Mouse (Mus musculus): Measurements from ENCODE around the gene Retreg1. TPM values are rescaled to one million over a fixed set of nuclear protein-coding genes. Genes with fewer than 3 reads are reported as not detected.
"Not testable (repeated sequence)": the region's sequence is repeated elsewhere in the genome, so short reads cannot be mapped to it uniquely, and the experiment has no call there.

Gene Retreg1
- polyA plus RNA-seq, 1 experiment from 2014 or later = 6.8 TPM

DNA sequence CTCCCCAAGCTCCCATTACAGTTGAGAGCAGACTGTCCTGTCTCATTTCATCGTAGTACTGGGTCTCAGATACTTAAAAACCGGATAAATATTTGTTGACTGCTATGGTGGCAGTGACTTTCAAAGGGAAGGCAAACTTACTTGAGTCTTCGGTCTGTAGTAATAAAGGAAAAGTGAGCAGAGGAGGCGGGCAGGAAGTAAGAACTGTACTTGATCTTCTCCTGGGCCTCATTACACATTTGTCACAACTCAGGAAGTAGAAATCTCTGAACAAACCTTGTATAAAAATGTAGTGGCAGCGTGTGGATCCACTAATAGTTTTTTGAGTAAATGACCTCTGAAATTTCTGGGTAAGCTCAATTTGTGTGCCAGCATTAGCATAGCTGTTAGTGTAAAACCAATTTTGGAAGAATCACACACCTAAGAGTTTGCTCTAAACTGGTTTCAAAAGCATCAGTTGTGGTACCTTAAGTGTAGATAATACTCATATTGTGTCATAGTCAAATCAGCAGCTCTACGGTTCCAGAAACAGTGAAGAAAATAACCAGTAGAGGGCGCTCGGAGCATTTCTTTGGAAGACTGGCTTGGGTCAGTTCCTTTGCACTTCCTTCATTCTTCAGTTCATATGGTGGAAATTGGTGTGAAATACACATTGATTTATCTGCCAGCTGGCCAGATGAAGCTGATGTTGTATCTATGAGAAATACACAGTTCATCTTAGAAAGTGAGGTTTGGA, 150.2 kb downstream of the Retreg1 start:
- Histone ChIP-seq H3K4me1 (replicated peaks) (peaks cover 5% of the 10 kb centered on the region; the same call in 1 of the 2 replicates), H3K4me3 (replicated peaks) (no peak overlapping the region), H3K9ac (replicated peaks) (no peak overlapping the region), H3K27ac (no peak overlapping the region), H3K36me3 (peaks cover 60% of the 10 kb centered on the region), H3K4me2 (replicated peaks) (no peak overlapping the region), H3K9me3 (no peaks in the 10 kb centered on the region), H3K27me3 (no peaks in the 10 kb centered on the region)
- peak; percentile 65; the same call in 1 of the 2 replicates for ATAC-seq
- 61% methylated on average over 8 of the region's 8 CpGs for WGBS

DNA sequence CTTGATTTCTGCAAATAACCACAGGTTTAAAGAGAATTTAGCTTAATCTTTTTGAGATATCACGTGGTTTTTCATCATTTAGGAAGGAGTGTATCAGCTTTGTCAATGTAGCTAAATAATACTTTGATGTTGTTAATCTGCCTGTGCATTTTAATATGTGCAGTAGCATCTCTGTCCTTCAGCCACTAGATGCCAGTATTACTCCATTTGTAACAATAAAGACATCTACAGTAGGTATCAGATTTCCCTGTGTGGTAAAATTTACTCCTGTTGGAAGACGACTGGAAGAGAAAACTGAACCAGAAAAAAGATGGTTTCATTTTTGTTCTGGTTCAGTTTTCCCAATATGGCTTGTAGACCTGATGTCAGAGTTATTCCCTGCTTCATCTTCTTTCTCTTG, 152.5 kb downstream of the Retreg1 start:
- Histone ChIP-seq H3K9me3 (no peaks in the 10 kb centered on the region), H3K36me3 (peaks cover 50% of the 10 kb centered on the region), H3K27ac (no peak overlapping the region), H3K4me3 (replicated peaks) (no peak overlapping the region), H3K9ac (replicated peaks) (no peak overlapping the region), H3K4me1 (replicated peaks) (no peaks in the 10 kb centered on the region), H3K27me3 (no peaks in the 10 kb centered on the region), H3K4me2 (replicated peaks) (no peak overlapping the region)
- 48% methylated on average over 2 of the region's 2 CpGs for WGBS
- peak; percentile 62; the same call in 1 of the 2 replicates for ATAC-seq

DNA sequence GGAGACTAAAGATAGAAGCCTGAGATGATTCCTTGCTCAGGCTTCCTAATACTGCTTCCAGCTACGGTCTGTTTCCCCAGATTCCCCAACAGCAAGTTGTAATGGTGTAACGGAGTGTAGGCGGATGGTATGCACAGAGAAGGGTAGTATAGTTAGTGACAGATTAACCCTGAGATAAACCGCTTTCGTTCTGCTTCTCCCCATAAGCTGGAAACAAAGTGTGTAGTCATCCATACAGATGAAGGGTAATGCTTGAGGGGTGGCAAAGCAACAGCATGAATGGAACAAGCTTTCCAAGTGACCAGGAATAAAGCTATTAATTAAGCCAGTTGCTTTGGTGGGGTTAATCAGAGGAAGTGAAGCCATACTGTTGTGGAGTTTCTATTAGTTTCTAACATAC, 156.6 kb downstream of the Retreg1 start:
- not testable (repeated sequence) for H3K27ac ChIP-seq; H3K9ac ChIP-seq (replicated peaks); H3K4me3 ChIP-seq (replicated peaks); H3K4me2 ChIP-seq (replicated peaks); ATAC-seq; H3K9me3 ChIP-seq; H3K27me3 ChIP-seq; H3K4me1 ChIP-seq (replicated peaks)
- WGBS = 15% methylated on average over 5 of the region's 5 CpGs
- peaks cover 23% of the 10 kb centered on the region for H3K36me3 ChIP-seq

DNA sequence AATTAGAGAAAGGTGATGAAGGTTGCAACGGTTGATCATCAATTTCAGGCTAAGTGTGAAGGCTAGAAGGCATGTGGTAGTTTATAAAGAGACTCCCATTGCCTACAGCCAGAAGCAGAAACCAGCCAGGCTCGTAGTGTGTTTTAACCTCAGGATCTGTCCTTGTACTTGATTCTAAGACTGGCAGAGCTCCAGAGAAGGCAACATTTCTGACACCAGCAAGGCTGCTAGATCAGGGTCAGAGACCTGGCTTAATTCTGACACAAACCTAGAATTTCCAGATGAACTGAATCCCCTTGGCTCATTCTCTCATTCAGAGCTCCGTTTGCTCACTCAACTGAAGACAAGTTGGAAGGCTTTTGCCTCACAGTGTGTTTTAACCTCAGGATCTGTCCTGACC, 165.6 kb downstream of the Retreg1 start:
- no peaks in the 10 kb centered on the region for H3K27me3 ChIP-seq
- H3K9ac ChIP-seq (replicated peaks) = no peak overlapping the region
- H3K36me3 ChIP-seq = no peaks in the 10 kb centered on the region
- H3K4me2 ChIP-seq (replicated peaks) = no peak overlapping the region
- no peak overlapping the region for H3K4me3 ChIP-seq (replicated peaks)
- H3K9me3 ChIP-seq = no peaks in the 10 kb centered on the region
- no peaks in the 10 kb centered on the region for H3K4me1 ChIP-seq (replicated peaks)
- WGBS = 88% methylated on average over 3 of the region's 3 CpGs
- H3K27ac ChIP-seq = no peak overlapping the region
- no peak for ATAC-seq

DNA sequence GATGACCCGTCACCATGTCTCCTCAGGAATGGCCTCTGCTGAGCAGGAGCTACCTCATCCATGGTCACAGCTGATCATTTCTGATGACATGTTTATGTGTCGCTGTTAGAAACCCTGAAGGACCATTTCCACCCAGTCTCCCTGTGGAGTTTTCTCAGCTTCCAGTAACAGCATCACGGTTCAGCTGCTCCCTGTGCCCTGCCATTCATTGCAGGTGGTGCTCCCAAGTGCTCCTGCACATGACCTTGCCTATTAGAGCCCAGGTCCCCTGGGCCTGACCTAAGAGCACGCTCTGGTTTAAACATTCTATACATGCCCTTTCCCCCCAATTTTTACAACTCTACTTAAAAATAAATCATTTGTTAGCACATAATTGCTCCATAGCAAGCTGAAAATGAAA, 169.9 kb downstream of the Retreg1 start:
- ATAC-seq = no peak
- 71% methylated on average over 4 of the region's 4 CpGs for WGBS

DNA sequence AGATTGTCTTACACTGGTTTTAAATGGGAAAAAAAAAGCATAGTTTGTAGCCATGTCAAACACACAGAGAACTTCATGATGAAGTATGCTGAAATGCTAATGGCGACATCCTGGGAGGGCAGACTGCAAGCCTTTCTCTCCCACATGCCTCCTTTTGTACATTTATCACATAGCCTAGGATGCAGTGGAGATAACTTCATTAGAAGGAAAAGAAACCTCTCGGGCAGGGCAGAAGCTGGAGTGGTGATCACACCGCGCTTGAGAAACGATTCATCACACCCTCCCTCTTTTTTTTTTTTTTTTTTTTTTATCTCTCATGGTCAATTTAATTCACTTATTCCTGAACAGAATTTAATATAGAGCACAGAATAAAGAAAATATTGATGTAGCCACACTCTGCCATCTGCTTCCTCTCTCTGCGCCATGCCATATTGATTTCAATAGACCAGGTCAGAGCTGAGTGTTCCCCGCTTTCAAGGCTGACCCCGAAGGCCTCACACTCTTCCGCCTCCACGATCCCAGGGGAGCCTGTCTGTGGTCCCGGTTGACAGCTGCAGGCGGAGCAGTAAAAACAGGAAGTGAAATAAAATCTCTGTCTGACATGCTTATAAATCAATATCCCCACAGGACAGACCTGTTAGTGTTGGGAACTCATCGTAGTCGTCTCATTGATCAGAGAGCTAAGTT, 173.1 kb downstream of the Retreg1 start:
- H3K4me2 ChIP-seq (replicated peaks) = no peak overlapping the region
- H3K4me1 ChIP-seq (replicated peaks) = peaks cover 4% of the 10 kb centered on the region; the same call in 1 of the 2 replicates
- WGBS = 56% methylated on average over 14 of the region's 14 CpGs
- H3K4me3 ChIP-seq (replicated peaks) = no peak overlapping the region
- no peaks in the 10 kb centered on the region for H3K9me3 ChIP-seq
- H3K9ac ChIP-seq (replicated peaks) = no peak overlapping the region
- H3K27ac ChIP-seq = no peak overlapping the region
- 0 out of 2 replicates have a peak, but pooled peaks have one; percentile 53 for ATAC-seq
- no peaks in the 10 kb centered on the region for H3K27me3 ChIP-seq
- H3K36me3 ChIP-seq = no peaks in the 10 kb centered on the region

More for the DNA sequence above, 169.9 kb downstream of the Retreg1 start:
- H3K4me1 ChIP-seq (replicated peaks) = peaks cover 4% of the 10 kb centered on the region; the same call in 1 of the 2 replicates
- H3K4me2 ChIP-seq (replicated peaks) = no peak overlapping the region
- H3K9ac ChIP-seq (replicated peaks) = no peak overlapping the region
- no peaks in the 10 kb centered on the region for H3K27me3 ChIP-seq
- H3K36me3 ChIP-seq = no peaks in the 10 kb centered on the region
- H3K4me3 ChIP-seq (replicated peaks) = no peak overlapping the region
- H3K27ac ChIP-seq = no peak overlapping the region
- no peaks in the 10 kb centered on the region for H3K9me3 ChIP-seq

DNA sequence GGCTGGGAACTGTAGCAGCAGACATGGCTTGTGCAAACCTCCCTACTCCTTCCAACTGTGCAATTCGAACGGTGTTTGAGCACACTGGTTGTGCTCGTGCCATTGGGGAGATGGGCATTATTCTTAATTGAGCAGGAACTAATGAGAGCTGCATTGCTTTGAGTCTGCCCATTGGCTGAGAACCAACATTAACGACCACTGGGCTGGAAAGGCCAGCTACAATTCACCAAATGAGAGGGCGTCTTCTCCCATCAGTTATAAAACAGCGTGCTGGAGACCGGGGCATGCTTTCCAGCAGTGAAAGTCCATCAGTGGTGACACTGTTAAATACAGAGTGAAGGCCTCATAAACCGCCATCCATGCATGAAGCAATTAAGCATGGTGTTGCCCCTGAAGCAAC, 178.7 kb downstream of the Retreg1 start:
- Histone ChIP-seq H3K9ac (replicated peaks) (no peak overlapping the region), H3K4me2 (replicated peaks) (no peak overlapping the region), H3K4me1 (replicated peaks) (no peaks in the 10 kb centered on the region), H3K9me3 (no peaks in the 10 kb centered on the region), H3K27me3 (no peaks in the 10 kb centered on the region), H3K4me3 (replicated peaks) (no peak overlapping the region), H3K27ac (no peak overlapping the region), H3K36me3 (no peaks in the 10 kb centered on the region)
- 57% methylated on average over 8 of the region's 8 CpGs for WGBS
- 0 out of 2 replicates have a peak, but pooled peaks have one; percentile 43 for ATAC-seq

DNA sequence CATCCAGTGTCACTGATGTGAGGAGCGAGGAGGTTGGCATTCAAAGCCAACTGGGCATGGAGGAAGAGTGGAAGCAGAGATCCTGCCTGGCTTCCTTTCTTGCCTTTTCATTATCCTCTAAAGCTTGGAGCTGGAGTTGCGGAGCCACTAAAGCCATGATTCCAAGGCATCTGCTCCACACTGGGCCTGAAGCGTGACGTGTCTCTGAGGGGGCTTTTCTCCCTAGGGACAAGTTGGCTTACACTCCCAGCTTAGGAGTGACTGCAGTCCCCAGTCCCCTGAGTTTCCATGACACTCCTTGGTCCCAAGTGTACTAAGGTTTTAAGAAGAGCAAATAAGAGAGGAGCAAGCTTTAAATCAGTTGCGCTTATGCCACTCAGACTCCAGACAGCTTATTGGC, 179.7 kb downstream of the Retreg1 start:
- Histone ChIP-seq H3K9me3 (no peaks in the 10 kb centered on the region), H3K27ac (no peak overlapping the region), H3K4me3 (replicated peaks) (no peak overlapping the region), H3K4me2 (replicated peaks) (no peak overlapping the region), H3K4me1 (replicated peaks) (no peaks in the 10 kb centered on the region), H3K9ac (replicated peaks) (no peak overlapping the region), H3K27me3 (no peaks in the 10 kb centered on the region), H3K36me3 (no peaks in the 10 kb centered on the region)
- WGBS = 76% methylated on average over 5 of the region's 5 CpGs
- no peak for ATAC-seq

Small RNAs within 50 kb of the gene (microRNA-seq; reads per million reads assigned to microRNA genes)
- not detected for gene Mir7212

Other genes with a start within 250 kb of the Retreg1 start
- 42.9 and 43.5 TPM in 2 replicates for gene Myo10, start 220.7 kb upstream of the Retreg1 start, polyA plus RNA-seq (2015; fragmentation: Nextera tagmentation; extraction: Ambion mirVana)
- gene Zfp622, start 141.2 kb downstream of the Retreg1 start, polyA plus RNA-seq (2015; fragmentation: Nextera tagmentation; extraction: Ambion mirVana) = 29.9 and 35.4 TPM in 2 replicates

Data from midbrain, embryonic 13.5 days (tissue).